In the genomic region with DNA sequence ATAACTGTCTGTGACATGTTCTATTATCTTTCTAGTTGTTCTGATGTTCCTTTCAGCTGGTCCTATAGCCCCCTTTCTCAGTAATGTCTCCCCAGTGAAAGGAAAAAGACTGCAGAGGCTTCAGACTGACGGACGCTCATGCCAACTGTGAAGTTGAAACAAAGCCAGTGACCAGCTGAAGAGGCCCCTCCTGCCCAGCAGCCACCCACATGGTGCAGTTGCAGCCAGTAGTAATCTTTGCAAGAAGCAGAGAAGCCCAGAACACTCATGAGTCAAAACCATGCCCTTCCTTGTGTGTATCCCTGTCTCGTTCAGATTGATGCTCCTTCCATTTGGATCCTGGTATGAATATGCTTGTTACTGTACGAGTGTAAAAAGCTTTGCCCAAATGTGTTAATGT, we compare ENCODE assay signal across 11 mouse cellular contexts.
DNase-seq lines count a peak whose midpoint lies in the region; ATAC-seq and TF ChIP-seq lines count a peak whose summit lies in the region.
"Had no signal": no experiment of that assay in that cellular context is flagged by ENCODE, and none has a peak within 500 bp of the region (broad histone marks: within the 10 kb centered on the region; RNA-seq: fewer than 3 reads in every experiment).

No protein-coding gene starts in this region.

- no peak overlapping the region for H3K4me3 ChIP-seq in lung, postnatal 0 days (ENCODE audit: low read depth, low read length)
- no peak overlapping the region for H3K4me3 ChIP-seq in embryonic facial prominence, embryonic 14.5 days (ENCODE audit: low read depth, low read length)
- peak overlapping the region; percentile 26; the same call in 1 of the 2 replicates for H3K4me3 ChIP-seq in midbrain, embryonic 15.5 days
- H3K4me3 ChIP-seq in intestine, embryonic 16.5 days (ENCODE audit: low read length): no peak overlapping the region
- H3K4me3 ChIP-seq: lung, embryonic 15.5 days had no signal

- H3K36me3 ChIP-seq in lung, postnatal 0 days (ENCODE audit: insufficient read depth, low read length): no peaks in the 10 kb centered on the region
- H3K36me3 ChIP-seq in embryonic facial prominence, embryonic 14.5 days (ENCODE audit: control insufficient read depth, insufficient read depth, low read length): peaks cover 81% of the 10 kb centered on the region
- H3K36me3 ChIP-seq in midbrain, embryonic 15.5 days (replicated peaks): peaks cover 17% of the 10 kb centered on the region; the same call in 1 of the 2 replicates
- no peaks in the 10 kb centered on the region; the same call in 1 of the 2 replicates for H3K36me3 ChIP-seq in intestine, embryonic 16.5 days (ENCODE audit: control insufficient read depth, insufficient read depth, low read length)

- whole genome bisulfite sequencing in lung, postnatal 0 days: 57% methylated on average over 4 of the region's 4 CpGs
- 70% methylated on average over 4 of the region's 4 CpGs for WGBS in embryonic facial prominence, embryonic 14.5 days
- 30% methylated on average over 4 of the region's 4 CpGs for WGBS in midbrain, embryonic 15.5 days
- 78% methylated on average over 4 of the region's 4 CpGs for WGBS in intestine, embryonic 16.5 days

- TF ChIP-seq EP300 in lung, postnatal 0 days (IDR thresholded peaks at IDR 0.05): no peak

- no peak for TF ChIP-seq CTCF in lung, postnatal 0 days (IDR thresholded peaks at IDR 0.05)

- peak; percentile 40; the same call in 1 of the 2 replicates for ATAC-seq in lung, postnatal 0 days
- ATAC-seq in embryonic facial prominence, embryonic 14.5 days (ENCODE audit: low read depth): no peak
- no peak for ATAC-seq in midbrain, embryonic 15.5 days (replicated peaks)
- no peak for ATAC-seq in intestine, embryonic 16.5 days

- no peaks in the 10 kb centered on the region for H3K9me3 ChIP-seq in lung, postnatal 0 days (ENCODE audit: low read length)
- no peaks in the 10 kb centered on the region for H3K9me3 ChIP-seq in embryonic facial prominence, embryonic 14.5 days (ENCODE audit: control insufficient read depth, low read length)
- no peaks in the 10 kb centered on the region for H3K9me3 ChIP-seq in midbrain, embryonic 15.5 days
- no peaks in the 10 kb centered on the region for H3K9me3 ChIP-seq in intestine, embryonic 16.5 days (ENCODE audit: control insufficient read depth, low read length)
- H3K9me3 ChIP-seq: lung, embryonic 15.5 days had no signal

- no peak overlapping the region for H3K27ac ChIP-seq in lung, postnatal 0 days (ENCODE audit: low read length)
- peak overlapping the region; percentile 100 for H3K27ac ChIP-seq in embryonic facial prominence, embryonic 14.5 days (replicated peaks; ENCODE audit: low read depth, low read length)
- peak overlapping the region; percentile 97 for H3K27ac ChIP-seq in midbrain, embryonic 15.5 days
- H3K27ac ChIP-seq in intestine, embryonic 16.5 days (ENCODE audit: low read length): no peak overlapping the region
- H3K27ac ChIP-seq: lung, embryonic 15.5 days had no signal

- H3K27me3 ChIP-seq in lung, postnatal 0 days (replicated peaks; ENCODE audit: insufficient read depth, low read length): no peaks in the 10 kb centered on the region
- no peaks in the 10 kb centered on the region for H3K27me3 ChIP-seq in embryonic facial prominence, embryonic 14.5 days (replicated peaks; ENCODE audit: control insufficient read depth, insufficient read depth, low read length)
- H3K27me3 ChIP-seq in midbrain, embryonic 15.5 days (replicated peaks): no peaks in the 10 kb centered on the region
- H3K27me3 ChIP-seq in intestine, embryonic 16.5 days (replicated peaks; ENCODE audit: control insufficient read depth, insufficient read depth, low read length): no peaks in the 10 kb centered on the region
- H3K27me3 ChIP-seq: CH12.LX; lung, embryonic 15.5 days had no signal

- no peak overlapping the region for H3K9ac ChIP-seq in lung, postnatal 0 days (replicated peaks; ENCODE audit: low read depth)
- no peak overlapping the region for H3K9ac ChIP-seq in embryonic facial prominence, embryonic 14.5 days (ENCODE audit: low read depth, low read length)
- peak overlapping the region; percentile 71 for H3K9ac ChIP-seq in midbrain, embryonic 15.5 days
- no peak overlapping the region for H3K9ac ChIP-seq in intestine, embryonic 16.5 days (ENCODE audit: low read depth, low read length)
- H3K9ac ChIP-seq: lung, embryonic 15.5 days had no signal

- no peaks in the 10 kb centered on the region for H3K4me1 ChIP-seq in lung, postnatal 0 days (ENCODE audit: insufficient read depth, low read depth, low read length)
- H3K4me1 ChIP-seq in embryonic facial prominence, embryonic 14.5 days (ENCODE audit: control insufficient read depth, insufficient read depth, low read length): peaks cover 55% of the 10 kb centered on the region
- H3K4me1 ChIP-seq in midbrain, embryonic 15.5 days: peaks cover 63% of the 10 kb centered on the region
- H3K4me1 ChIP-seq in intestine, embryonic 16.5 days (ENCODE audit: control insufficient read depth, insufficient read depth, low read length): peaks cover 3% of the 10 kb centered on the region

- DNase-seq in heart, adult 11 months: peak; percentile 85
- DNase-seq in heart, adult 9 months (ENCODE audit: low spot score in 2 of 2): no peak
- no peak for DNase-seq in lung, postnatal 0 days (ENCODE audit: low spot score)
- no peak for DNase-seq in lung, adult 18-20 months
- no peak for DNase-seq in embryonic facial prominence, embryonic 14.5 days (ENCODE audit: low spot score)
- no peak for DNase-seq in thymus, postnatal 14 days
- DNase-seq: spleen, adult 18-20 months had no signal

- no peak overlapping the region for H3K4me2 ChIP-seq in lung, postnatal 0 days (replicated peaks; ENCODE audit: low read depth, low read length)
- H3K4me2 ChIP-seq in embryonic facial prominence, embryonic 14.5 days (ENCODE audit: low read depth, low read length): no peak overlapping the region
- peak overlapping the region; percentile 78 for H3K4me2 ChIP-seq in midbrain, embryonic 15.5 days
- H3K4me2 ChIP-seq in intestine, embryonic 16.5 days (ENCODE audit: low read depth, low read length): no peak overlapping the region
- H3K4me2 ChIP-seq: lung, embryonic 15.5 days had no signal

Comparison
In these comparisons a context has a peak if more than half of its experiments do, and no peak if none do; other contexts are left out.
1. H3K27ac ChIP-seq: peak in embryonic facial prominence, embryonic 14.5 days (single experiment) and midbrain, embryonic 15.5 days (single experiment); none in lung, postnatal 0 days (single experiment) and intestine, embryonic 16.5 days (single experiment).